ENCODE assay signal across 12 mouse cellular contexts in genomic region chr14:12177436-12177835, GRCm38 (mm10).
DNase-seq lines count a peak whose midpoint lies in the region; ATAC-seq and TF ChIP-seq lines count a peak whose summit lies in the region.
"Had no signal": no experiment of that assay in that cellular context is flagged by ENCODE, and none has a peak within 500 bp of the region (broad histone marks: within the 10 kb centered on the region; RNA-seq: fewer than 3 reads in every experiment).

No protein-coding gene starts in this region.

- no peak for TF ChIP-seq EP300 in lung, postnatal 0 days (IDR thresholded peaks at IDR 0.05)

- TF ChIP-seq CTCF in lung, postnatal 0 days (IDR thresholded peaks at IDR 0.05), result no peak

- no peaks in the 10 kb centered on the region for H3K36me3 ChIP-seq in forebrain, embryonic 15.5 days
- no peaks in the 10 kb centered on the region for H3K36me3 ChIP-seq in midbrain, embryonic 13.5 days
- no peaks in the 10 kb centered on the region for H3K36me3 ChIP-seq in intestine, embryonic 15.5 days
- no peaks in the 10 kb centered on the region for H3K36me3 ChIP-seq in lung, postnatal 0 days (ENCODE audit: insufficient read depth, low read length)
- H3K36me3 ChIP-seq: embryonic facial prominence, embryonic 15.5 days had no signal

- WGBS in forebrain, embryonic 15.5 days, result 4% methylated on average over 5 of the region's 5 CpGs
- 8% methylated on average over 5 of the region's 5 CpGs for WGBS in midbrain, embryonic 13.5 days
- WGBS in intestine, embryonic 15.5 days, result 56% methylated on average over 5 of the region's 5 CpGs
- WGBS in lung, postnatal 0 days, result 43% methylated on average over 5 of the region's 5 CpGs

- H3K9me3 ChIP-seq in forebrain, embryonic 15.5 days, result no peaks in the 10 kb centered on the region
- H3K9me3 ChIP-seq in midbrain, embryonic 13.5 days, result no peaks in the 10 kb centered on the region
- no peaks in the 10 kb centered on the region for H3K9me3 ChIP-seq in intestine, embryonic 15.5 days
- no peaks in the 10 kb centered on the region for H3K9me3 ChIP-seq in lung, postnatal 0 days (ENCODE audit: low read length)
- H3K9me3 ChIP-seq: embryonic facial prominence, embryonic 15.5 days had no signal

- H3K4me3 ChIP-seq in forebrain, embryonic 15.5 days, result no peak overlapping the region
- H3K4me3 ChIP-seq in midbrain, embryonic 13.5 days (replicated peaks), result no peak overlapping the region
- no peak overlapping the region for H3K4me3 ChIP-seq in intestine, embryonic 15.5 days (replicated peaks)
- H3K4me3 ChIP-seq in lung, postnatal 0 days (ENCODE audit: low read depth, low read length), result no peak overlapping the region
- H3K4me3 ChIP-seq: embryonic facial prominence, embryonic 15.5 days had no signal

- 0 out of 2 replicates have a peak overlapping the region, but pooled peaks have one; percentile 0 for H3K4me2 ChIP-seq in forebrain, embryonic 15.5 days (replicated peaks)
- H3K4me2 ChIP-seq in midbrain, embryonic 13.5 days (replicated peaks), result no peak overlapping the region
- no peak overlapping the region for H3K4me2 ChIP-seq in intestine, embryonic 15.5 days (replicated peaks)
- no peak overlapping the region for H3K4me2 ChIP-seq in lung, postnatal 0 days (replicated peaks; ENCODE audit: low read depth, low read length)
- H3K4me2 ChIP-seq: embryonic facial prominence, embryonic 15.5 days; lung, embryonic 14.5 days had no signal

- no peak overlapping the region for H3K9ac ChIP-seq in forebrain, embryonic 15.5 days (replicated peaks)
- H3K9ac ChIP-seq in midbrain, embryonic 13.5 days (replicated peaks), result no peak overlapping the region
- H3K9ac ChIP-seq in intestine, embryonic 15.5 days, result no peak overlapping the region
- H3K9ac ChIP-seq in lung, postnatal 0 days (replicated peaks; ENCODE audit: low read depth), result no peak overlapping the region
- H3K9ac ChIP-seq: embryonic facial prominence, embryonic 15.5 days; lung, embryonic 14.5 days had no signal

- peak; percentile 83 for ATAC-seq in forebrain, embryonic 15.5 days (replicated peaks)
- peak; percentile 73 for ATAC-seq in midbrain, embryonic 13.5 days
- no peak for ATAC-seq in intestine, embryonic 15.5 days
- no peak for ATAC-seq in lung, postnatal 0 days
- ATAC-seq: CD4-positive, CD25-positive, alpha-beta regulatory T cell, adult 4 months had no signal

- no peaks in the 10 kb centered on the region for H3K27me3 ChIP-seq in forebrain, embryonic 15.5 days
- H3K27me3 ChIP-seq in midbrain, embryonic 13.5 days, result no peaks in the 10 kb centered on the region
- no peaks in the 10 kb centered on the region for H3K27me3 ChIP-seq in intestine, embryonic 15.5 days (replicated peaks)
- H3K27me3 ChIP-seq in lung, postnatal 0 days (replicated peaks; ENCODE audit: insufficient read depth, low read length), result no peaks in the 10 kb centered on the region
- H3K27me3 ChIP-seq: embryonic facial prominence, embryonic 15.5 days had no signal

- peak; percentile 20 for DNase-seq in kidney, adult 9 months
- no peak for DNase-seq in kidney, postnatal 36 days
- DNase-seq in cerebellum, adult 9-11 months, result peak; percentile 32
- no peak for DNase-seq in lung, postnatal 0 days (ENCODE audit: low spot score)
- no peak for DNase-seq in ovary, postnatal 10 days (ENCODE audit: low spot score)
- DNase-seq: lung, embryonic 14.5 days; thymus, postnatal 36 days had no signal

- H3K4me1 ChIP-seq in forebrain, embryonic 15.5 days, result peaks cover 23% of the 10 kb centered on the region
- H3K4me1 ChIP-seq in midbrain, embryonic 13.5 days (replicated peaks), result peaks cover 20% of the 10 kb centered on the region
- no peaks in the 10 kb centered on the region for H3K4me1 ChIP-seq in intestine, embryonic 15.5 days (replicated peaks)
- H3K4me1 ChIP-seq in lung, postnatal 0 days (ENCODE audit: insufficient read depth, low read depth, low read length), result no peaks in the 10 kb centered on the region
- H3K4me1 ChIP-seq: embryonic facial prominence, embryonic 15.5 days had no signal

- H3K27ac ChIP-seq in forebrain, embryonic 15.5 days (replicated peaks), result peak overlapping the region; percentile 55
- no peak overlapping the region for H3K27ac ChIP-seq in midbrain, embryonic 13.5 days
- no peak overlapping the region for H3K27ac ChIP-seq in intestine, embryonic 15.5 days
- no peak overlapping the region for H3K27ac ChIP-seq in lung, postnatal 0 days (ENCODE audit: low read length)
- H3K27ac ChIP-seq: embryonic facial prominence, embryonic 15.5 days had no signal

Comparison
In these comparisons a context has a peak if more than half of its experiments do, and no peak if none do; other contexts are left out.
1. DNase-seq: peak in kidney, adult 9 months (single experiment) and cerebellum, adult 9-11 months (single experiment); none in kidney, postnatal 36 days (0 of 2), lung, postnatal 0 days (single experiment) and ovary, postnatal 10 days (single experiment).
2. ATAC-seq: peak in forebrain, embryonic 15.5 days (single experiment) and midbrain, embryonic 13.5 days (single experiment); none in intestine, embryonic 15.5 days (single experiment) and lung, postnatal 0 days (single experiment).